Mouse (Mus musculus) limb, embryonic 14.5 days (tissue): ENCODE data around the gene Ppp5c. TPM values are rescaled to one million over a fixed set of nuclear protein-coding genes. Genes with fewer than 3 reads are reported as not detected.
A peak's percentile ranks its signal among the peaks of the same experiment; 100 is the strongest.

Experiments
- ATAC-seq: fragments of 200-750 bp; cut with Nextera tagmentation; 2 replicates; pipeline ENCODE4 v1.8.0; 2017; ENCODE audit warnings: low read depth, moderate number of reproducible peaks, moderate TSS enrichment; ENCODE audit not compliant: low FRiP score
- DNase-seq: peaks from one replicate; pipeline ENCODE4 v3.0.0-alpha.2; 2015; ENCODE audit warnings: low spot score
- H3K27ac ChIP-seq: fragments of 300-500 bp; sonication (generic); replicated peaks from 2 replicates; pipeline ENCODE4 v1.5.1; 2014; ENCODE audit warnings: low read depth, mild to moderate bottlenecking, low read length, moderate library complexity, mixed read lengths
- H3K27me3 ChIP-seq: fragments of 300-500 bp; sonication (generic); 2 replicates; pipeline ENCODE4 v1.6.1; 2014; ENCODE audit warnings: low read length, mixed read lengths; ENCODE audit not compliant: control insufficient read depth, insufficient read depth
- H3K36me3 ChIP-seq: fragments of 300-500 bp; sonication (generic); 2 replicates; pipeline ENCODE4 v1.6.1; 2014; ENCODE audit warnings: mild to moderate bottlenecking, low read length, moderate library complexity, mixed read lengths; ENCODE audit not compliant: control insufficient read depth, insufficient read depth
- H3K4me1 ChIP-seq: fragments of 300-500 bp; sonication (generic); 2 replicates; pipeline ENCODE4 v1.6.1; 2014; ENCODE audit warnings: antibody characterized with exemption, low read length, mixed read lengths; ENCODE audit not compliant: control insufficient read depth, insufficient read depth
- H3K4me2 ChIP-seq: fragments of 300-500 bp; sonication (generic); replicated peaks from 2 replicates; pipeline ENCODE4 v1.6.1; 2014; ENCODE audit warnings: low read depth, mild to moderate bottlenecking, low read length, moderate library complexity; ENCODE audit not compliant: severe bottlenecking
- H3K4me3 ChIP-seq: fragments of 300-500 bp; sonication (generic); replicated peaks from 2 replicates; pipeline ENCODE4 v1.5.1; 2014; ENCODE audit warnings: low read length
- H3K9ac ChIP-seq: fragments of 300-500 bp; sonication (generic); 2 replicates; pipeline ENCODE4 v1.6.1; 2014; ENCODE audit warnings: mild to moderate bottlenecking, low read depth, low read length, moderate library complexity; ENCODE audit not compliant: severe bottlenecking
- H3K9me3 ChIP-seq: fragments of 300-500 bp; sonication (generic); 2 replicates; pipeline ENCODE4 v1.6.1; 2016; ENCODE audit warnings: low read length; ENCODE audit not compliant: control insufficient read depth
- POLR2A ChIP-seq: fragments of 200-500 bp; IDR thresholded peaks from 2 replicates; pipeline ENCODE4 v1.8.0; 2012; ENCODE audit warnings: inconsistent platforms, mild to moderate bottlenecking, moderate library complexity, borderline replicate concordance; ENCODE audit not compliant: insufficient read depth, insufficient read length; ENCODE audit errors: extremely low read depth
- WGBS: fragments of 180-500 bp; shearing (Covaris S2); extraction: QIAGEN DNeasy Blood & Tissue Kit; methylation state at CpG from one replicate; pipeline ENCODE4 v1.1.7; 2014; 5-methylcytosine and 5-hydroxymethylcytosine counted together
- polyA plus RNA-seq, 2 experiments: library from polyadenylated mRNA; depleted of rRNA in 1 of 2; stranded (reverse) in 1 of 2; unstranded in 1 of 2; fragments of >200 nt; fragmentation: Nextera tagmentation in 1 of 2; extraction: Ambion mirVana in 1 of 2; gene quantifications; 2 replicates each; pipeline versions ENCODE4 v1.2.1 to v1.2.3; 2012 to 2014

The Ppp5c gene
- polyA plus RNA-seq, 2 experiments: 100 to 193 TPM

- DNase-seq (no peak), ATAC-seq (no peak)
- no peak overlapping the region for H3K4me3 ChIP-seq
- no peaks in the 10 kb centered on the region for H3K27me3 ChIP-seq
- no peak overlapping the region for H3K27ac ChIP-seq
- no peak overlapping the region for H3K4me2 ChIP-seq
- H3K9ac ChIP-seq: no peak overlapping the region
- WGBS: 77% methylated on average over 7 of the region's 7 CpGs
- no peaks in the 10 kb centered on the region for H3K4me1 ChIP-seq
- peaks cover 78% of the 10 kb centered on the region for H3K36me3 ChIP-seq
- no peak for TF ChIP-seq POLR2A
- no peaks in the 10 kb centered on the region for H3K9me3 ChIP-seq
Observed at GRCm38 (mm10) chr7:17003230-17003960, 24.3 kb downstream of the Ppp5c start.

- H3K4me2 ChIP-seq: no peak overlapping the region
- no peak for TF ChIP-seq POLR2A
- peak; percentile 85 for DNase-seq
- no peak overlapping the region for H3K9ac ChIP-seq
- peak; percentile 67 for ATAC-seq
- no peaks in the 10 kb centered on the region for H3K9me3 ChIP-seq
- H3K27me3 ChIP-seq: no peaks in the 10 kb centered on the region
- H3K27ac ChIP-seq: no peak overlapping the region
- WGBS: 9% methylated on average over 7 of the region's 7 CpGs
- no peaks in the 10 kb centered on the region for H3K4me1 ChIP-seq
- no peak overlapping the region for H3K4me3 ChIP-seq
- H3K36me3 ChIP-seq: peaks cover 78% of the 10 kb centered on the region
Observed at GRCm38 (mm10) chr7:17002375-17003195, 25.1 kb downstream of the Ppp5c start.

- Histone ChIP-seq H3K4me1 (peaks cover 21% of the 10 kb centered on the region), H3K9ac (no peak overlapping the region), H3K36me3 (peaks cover 58% of the 10 kb centered on the region), H3K27me3 (no peaks in the 10 kb centered on the region), H3K9me3 (no peaks in the 10 kb centered on the region), H3K27ac (no peak overlapping the region), H3K4me2 (no peak overlapping the region), H3K4me3 (no peak overlapping the region)
- peak; percentile 78 for DNase-seq
- 28% methylated on average over 4 of the region's 4 CpGs for WGBS
- no peak for TF ChIP-seq POLR2A
- ATAC-seq: 0 out of 2 replicates have a peak, but pooled peaks have one; percentile 1
Observed at GRCm38 (mm10) chr7:16999650-17000049, 28.1 kb downstream of the Ppp5c start.

- DNase-seq: no peak
- Histone ChIP-seq H3K9me3 (no peaks in the 10 kb centered on the region), H3K27ac (no peak overlapping the region), H3K27me3 (no peaks in the 10 kb centered on the region), H3K4me1 (peaks cover 22% of the 10 kb centered on the region), H3K4me3 (no peak overlapping the region), H3K4me2 (no peak overlapping the region), H3K36me3 (peaks cover 54% of the 10 kb centered on the region), H3K9ac (no peak overlapping the region)
- WGBS: 72% methylated on average over 4 of the region's 4 CpGs
- no peak for ATAC-seq
- TF ChIP-seq POLR2A: no peak
Observed at GRCm38 (mm10) chr7:16999233-16999632, 28.5 kb downstream of the Ppp5c start.

GRCm38 (mm10) chr7:16995345-16995744 is 32.4 kb downstream of the Ppp5c start:
- peak overlapping the region; percentile 85 for H3K9ac ChIP-seq
- no peaks in the 10 kb centered on the region for H3K9me3 ChIP-seq
- 79% methylated on average over 4 of the region's 4 CpGs for WGBS

More at GRCm38 (mm10) chr7:16995345-16995744, 32.4 kb downstream of the Ppp5c start:
- DNase-seq (no peak), ATAC-seq (no peak)
- TF ChIP-seq POLR2A: no peak
- peaks cover 34% of the 10 kb centered on the region for H3K36me3 ChIP-seq
- H3K27me3 ChIP-seq: no peaks in the 10 kb centered on the region
- H3K27ac ChIP-seq: no peak overlapping the region
- peak overlapping the region; percentile 75 for H3K4me3 ChIP-seq
- peak overlapping the region; percentile 86 for H3K4me2 ChIP-seq
- H3K4me1 ChIP-seq: peaks cover 47% of the 10 kb centered on the region
